Mouse (Mus musculus) midbrain, embryonic 10.5 days (tissue): ENCODE measurements around the gene Tmprss11a. TPM values are rescaled to one million over a fixed set of nuclear protein-coding genes. Genes with fewer than 3 reads are reported as not detected.
A peak's percentile ranks its signal among the peaks of the same experiment; 100 is the strongest.

Source experiments
- DNase-seq: peaks from one replicate; pipeline ENCODE4 v3.0.0-alpha.2; 2017; ENCODE audit warnings: low spot score
- H3K27ac ChIP-seq: fragments of 300-500 bp; sonication (generic); replicated peaks from 2 replicates; pipeline ENCODE4 v1.5.1; 2016; ENCODE audit warnings: mild to moderate bottlenecking
- H3K27me3 ChIP-seq: fragments of 300-500 bp; sonication (generic); 2 replicates; pipeline ENCODE4 v1.6.1; 2016; ENCODE audit warnings: low read depth, mild to moderate bottlenecking; ENCODE audit not compliant: poor library complexity, severe bottlenecking
- H3K36me3 ChIP-seq: fragments of 300-500 bp; sonication (generic); 2 replicates; pipeline ENCODE4 v1.6.1; 2016; ENCODE audit warnings: mild to moderate bottlenecking, moderate library complexity
- H3K4me1 ChIP-seq: fragments of 300-500 bp; sonication (generic); 2 replicates; pipeline ENCODE4 v1.6.1; 2016
- H3K4me3 ChIP-seq: fragments of 300-500 bp; sonication (generic); 2 replicates; pipeline ENCODE4 v1.5.1; 2016; ENCODE audit warnings: mild to moderate bottlenecking, moderate library complexity
- H3K9me3 ChIP-seq: fragments of 300-500 bp; sonication (generic); replicated peaks from 2 replicates; pipeline ENCODE4 v1.6.1; 2016; ENCODE audit warnings: mild to moderate bottlenecking
- WGBS: fragments of 180-500 bp; shearing (Covaris S2); methylation state at CpG from one replicate; pipeline ENCODE4 v1.1.7; 2016; 5-methylcytosine and 5-hydroxymethylcytosine counted together
- polyA plus RNA-seq: library from polyadenylated mRNA; unstranded; fragments of >200 nt; fragmentation: Nextera tagmentation; extraction: Ambion mirVana; gene quantifications from 2 replicates; pipeline ENCODE4 v1.2.1, GENCODE M21; 2016

The Tmprss11a gene
- not detected in 2 replicates for polyA plus RNA-seq

DNA sequence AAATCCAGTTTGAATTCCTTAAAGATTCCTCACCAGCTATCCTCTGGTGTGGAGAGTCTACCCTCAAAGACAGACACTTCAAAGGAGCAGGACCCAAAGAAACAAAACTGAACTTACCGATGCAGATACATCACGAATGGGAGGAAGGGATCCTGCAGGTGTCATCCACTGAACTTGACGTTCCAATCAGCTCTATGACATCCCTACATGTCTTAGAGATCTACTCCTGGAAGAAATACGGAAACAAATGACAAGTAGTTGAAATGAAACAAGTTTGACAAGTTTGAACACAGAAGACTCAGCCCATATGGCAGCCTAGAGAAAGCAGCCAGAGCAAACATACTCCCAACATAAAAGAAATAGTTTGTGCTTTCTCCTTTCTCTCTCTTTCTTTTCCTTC lies at the start of gene Tmprss11a:
Gene Tmprss11a, minus strand, starts transcription at position 101 of the 400 bp plus-strand sequence.
- no peak within 1 kb of the TSS for H3K4me3 ChIP-seq
- no peaks in the 10 kb centered on the region for H3K27me3 ChIP-seq
- 80% methylated on average over 4 of the region's 4 CpGs for WGBS
- H3K4me1 ChIP-seq = no peaks in the 10 kb centered on the region
- H3K36me3 ChIP-seq = no peaks in the 10 kb centered on the region
- H3K27ac ChIP-seq = no peak within 1 kb of the TSS
- H3K9me3 ChIP-seq = no peaks in the 10 kb centered on the region
- no peak for DNase-seq

DNA sequence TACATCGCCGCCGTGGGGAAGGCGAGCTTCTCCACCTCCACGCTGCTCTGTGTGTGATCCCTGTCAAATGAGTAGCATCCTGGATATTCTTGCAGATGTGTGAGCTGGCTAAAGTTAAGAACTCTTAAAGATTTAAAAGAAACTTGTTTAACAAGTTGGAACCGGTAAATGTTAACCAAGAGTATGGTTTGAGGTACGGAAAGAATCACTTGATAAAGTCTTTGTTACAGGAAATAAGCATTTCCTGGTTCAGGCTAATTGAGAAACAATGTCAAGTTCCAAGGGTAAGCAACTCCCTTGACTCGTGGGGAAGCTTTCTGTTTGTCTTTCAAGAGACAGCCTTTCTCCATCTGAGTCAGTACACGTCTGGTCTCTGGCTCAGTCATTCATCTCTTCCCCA lies 49.7 kb upstream of the Tmprss11a start, which contains the start of gene Tmprss11g:
Gene Tmprss11g, minus strand, starts transcription at position 101 of the 400 bp plus-strand sequence.
- Histone ChIP-seq H3K4me1 (no peaks in the 10 kb centered on the region), H3K27ac (no peak within 1 kb of the TSS), H3K9me3 (no peaks in the 10 kb centered on the region), H3K27me3 (no peaks in the 10 kb centered on the region), H3K4me3 (no peak within 1 kb of the TSS), H3K36me3 (no peaks in the 10 kb centered on the region)
- 85% methylated on average over 9 of the region's 9 CpGs for WGBS
- DNase-seq = no peak

DNA sequence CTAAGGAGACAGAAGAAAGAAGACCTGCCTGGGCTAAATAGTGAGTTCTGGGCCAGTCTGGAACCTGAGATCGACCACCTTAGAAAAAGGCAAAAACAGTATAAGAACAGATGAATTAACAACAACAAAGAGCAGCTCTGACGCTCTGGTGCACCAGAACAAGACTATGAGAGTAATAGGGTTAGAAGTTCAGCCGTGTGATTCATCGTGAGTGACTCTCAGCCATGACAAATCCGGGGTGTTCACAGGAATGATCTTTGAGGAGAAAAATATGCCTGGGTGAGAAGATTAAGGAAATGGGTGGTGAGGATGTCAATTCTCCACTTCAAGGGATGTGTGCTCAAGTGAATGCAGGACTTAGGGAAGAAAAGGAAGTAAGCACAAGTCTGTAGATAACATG lies 42.7 kb upstream of the Tmprss11a start:
- Histone ChIP-seq H3K36me3 (no peaks in the 10 kb centered on the region), H3K27ac (no peak overlapping the region), H3K4me3 (no peak overlapping the region), H3K27me3 (no peaks in the 10 kb centered on the region), H3K9me3 (no peaks in the 10 kb centered on the region), H3K4me1 (no peaks in the 10 kb centered on the region)
- DNase-seq = no peak
- 42% methylated on average over 5 of the region's 5 CpGs for WGBS

DNA sequence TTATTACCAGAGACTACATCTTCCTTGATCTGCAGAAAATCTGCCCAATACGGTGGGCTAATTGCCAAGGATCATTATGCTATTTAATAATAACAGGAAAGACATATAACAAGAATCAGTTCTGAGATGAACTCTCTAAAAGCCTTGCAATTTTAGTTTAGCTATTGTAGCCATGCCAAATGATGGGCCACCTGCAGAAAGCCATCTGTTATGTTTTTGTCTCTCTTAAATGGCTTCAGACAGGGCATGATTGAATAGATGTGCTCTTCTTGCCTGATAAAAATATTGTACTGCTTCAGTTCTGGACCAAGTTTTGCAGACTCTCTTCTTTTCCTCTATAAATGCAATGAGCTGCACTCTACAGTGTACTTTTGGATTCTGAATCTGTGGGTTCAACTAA lies 24.7 kb upstream of the Tmprss11a start:
- no peaks in the 10 kb centered on the region for H3K4me1 ChIP-seq
- H3K4me3 ChIP-seq = no peak overlapping the region
- no peak for DNase-seq
- no peaks in the 10 kb centered on the region for H3K9me3 ChIP-seq
- no peak overlapping the region for H3K27ac ChIP-seq
- no peaks in the 10 kb centered on the region for H3K27me3 ChIP-seq
- no peaks in the 10 kb centered on the region for H3K36me3 ChIP-seq
- WGBS = 82% methylated on average over 1 of the region's 1 CpGs

DNA sequence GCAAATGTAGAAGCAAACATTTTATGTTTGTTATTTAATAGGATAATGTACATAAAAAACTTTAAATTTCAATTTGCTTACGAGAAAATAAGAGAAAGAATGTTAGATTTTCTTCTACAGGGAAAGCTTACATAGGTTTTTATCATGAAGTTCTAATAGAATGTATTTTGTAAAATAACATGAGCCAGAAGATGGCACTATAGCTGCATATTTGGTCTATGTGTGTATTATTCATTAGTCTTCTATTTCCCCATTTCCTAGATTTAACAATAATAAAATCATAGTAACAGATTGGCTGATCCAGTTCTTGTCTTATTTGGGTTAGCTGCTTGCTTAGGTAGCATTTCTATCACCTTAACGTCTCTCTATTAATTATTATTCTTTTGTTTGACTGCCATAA lies 13.8 kb upstream of the Tmprss11a start:
- DNase-seq = no peak
- no peaks in the 10 kb centered on the region for H3K9me3 ChIP-seq
- no peaks in the 10 kb centered on the region for H3K4me1 ChIP-seq
- H3K27me3 ChIP-seq = no peaks in the 10 kb centered on the region
- no peak overlapping the region for H3K27ac ChIP-seq
- H3K36me3 ChIP-seq = no peaks in the 10 kb centered on the region
- no peak overlapping the region for H3K4me3 ChIP-seq
- WGBS = 78% methylated on average over 2 of the region's 2 CpGs

DNA sequence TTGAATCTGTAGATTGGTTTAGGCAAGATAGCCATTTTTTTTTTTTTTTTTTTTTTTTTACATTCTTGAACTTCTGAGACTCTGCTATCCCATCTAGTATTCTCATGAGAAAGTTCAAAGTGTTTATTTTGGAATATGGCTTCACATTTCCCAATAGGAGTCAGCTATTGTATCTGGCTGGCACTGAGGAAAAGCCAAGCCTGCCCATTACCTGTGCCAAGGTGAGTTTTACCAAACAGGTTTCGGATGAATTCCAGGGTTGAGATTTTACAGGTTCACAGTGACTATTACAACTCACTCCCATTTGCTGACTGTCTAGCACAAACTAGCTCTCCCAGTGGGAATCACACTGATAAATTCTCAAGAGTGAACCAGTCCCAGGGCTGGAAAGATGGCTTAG lies 13.2 kb upstream of the Tmprss11a start:
- Histone ChIP-seq H3K27me3 (no peaks in the 10 kb centered on the region), H3K4me3 (no peak overlapping the region), H3K9me3 (no peaks in the 10 kb centered on the region), H3K4me1 (no peaks in the 10 kb centered on the region), H3K27ac (no peak overlapping the region), H3K36me3 (no peaks in the 10 kb centered on the region)
- no peak for DNase-seq
- WGBS = 91% methylated on average over 1 of the region's 1 CpGs

DNA sequence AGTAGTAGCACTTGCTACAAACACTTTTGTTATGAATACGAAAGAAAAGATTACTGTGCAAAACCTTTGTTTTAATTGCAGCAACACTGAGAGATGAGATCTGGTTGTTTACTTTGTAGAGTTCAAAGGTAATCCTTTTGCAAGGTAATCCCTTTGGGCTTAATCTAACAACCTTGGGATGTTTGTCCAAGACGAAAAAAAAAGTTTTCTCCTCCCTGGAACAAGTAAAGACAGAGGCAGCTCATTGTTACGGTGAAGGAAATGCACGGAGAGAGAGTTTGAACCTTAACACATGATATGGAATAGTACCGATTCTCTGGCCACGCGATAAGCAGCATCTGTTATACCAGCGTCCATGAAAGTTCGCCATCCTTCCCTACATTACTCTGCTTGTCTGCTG lies 5.1 kb upstream of the Tmprss11a start:
- WGBS = 80% methylated on average over 9 of the region's 9 CpGs
- H3K27me3 ChIP-seq = no peaks in the 10 kb centered on the region
- no peak for DNase-seq
- H3K9me3 ChIP-seq = no peaks in the 10 kb centered on the region
- H3K4me1 ChIP-seq = no peaks in the 10 kb centered on the region
- H3K36me3 ChIP-seq = no peaks in the 10 kb centered on the region
- no peak overlapping the region for H3K27ac ChIP-seq
- H3K4me3 ChIP-seq = no peak overlapping the region

DNA sequence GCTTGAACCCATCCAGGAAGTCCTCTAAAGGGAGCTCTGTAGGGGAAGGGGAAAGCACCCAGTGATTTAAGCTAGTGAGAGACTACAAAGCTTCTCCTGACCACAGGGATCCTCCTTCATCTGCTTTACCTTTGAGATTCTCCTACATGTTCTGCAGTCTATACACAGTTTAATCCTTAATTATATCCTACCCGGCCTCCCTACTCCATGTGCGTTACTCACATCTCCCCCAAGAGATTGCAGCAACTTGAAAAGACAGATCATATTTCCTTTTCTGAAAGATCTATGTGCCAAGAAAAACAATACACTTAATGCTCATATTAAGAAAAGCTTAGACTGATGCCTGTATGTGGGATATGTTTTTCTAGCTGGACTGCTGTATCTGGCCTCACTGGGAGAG lies 29.5 kb downstream of the Tmprss11a start:
- Histone ChIP-seq H3K4me3 (no peak overlapping the region), H3K4me1 (no peaks in the 10 kb centered on the region), H3K27me3 (no peaks in the 10 kb centered on the region), H3K27ac (no peak overlapping the region), H3K36me3 (no peaks in the 10 kb centered on the region), H3K9me3 (no peaks in the 10 kb centered on the region)
- no peak for DNase-seq
- 78% methylated on average over 2 of the region's 2 CpGs for WGBS

DNA sequence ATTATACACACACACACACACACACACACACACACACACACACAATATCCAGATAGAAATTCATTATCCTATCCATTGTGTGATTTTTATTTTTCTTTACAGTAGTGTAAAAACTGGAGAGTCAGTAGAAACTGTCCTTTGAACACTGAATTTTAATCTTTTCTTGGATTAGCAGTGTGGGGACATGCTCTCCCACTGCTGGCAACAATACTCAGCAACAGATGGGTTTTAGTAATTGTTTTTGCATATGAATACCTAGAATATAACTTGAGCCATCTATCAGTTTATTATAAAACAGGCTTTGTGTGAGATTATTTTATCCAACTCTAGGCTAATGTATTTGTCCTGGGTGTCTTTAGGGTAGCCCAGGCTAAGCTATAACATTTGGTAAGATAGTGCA lies 30.2 kb downstream of the Tmprss11a start:
- Histone ChIP-seq H3K27ac (no peak overlapping the region), H3K4me1 (no peaks in the 10 kb centered on the region), H3K36me3 (no peaks in the 10 kb centered on the region), H3K4me3 (no peak overlapping the region), H3K9me3 (no peaks in the 10 kb centered on the region), H3K27me3 (no peaks in the 10 kb centered on the region)
- DNase-seq = no peak

DNA sequence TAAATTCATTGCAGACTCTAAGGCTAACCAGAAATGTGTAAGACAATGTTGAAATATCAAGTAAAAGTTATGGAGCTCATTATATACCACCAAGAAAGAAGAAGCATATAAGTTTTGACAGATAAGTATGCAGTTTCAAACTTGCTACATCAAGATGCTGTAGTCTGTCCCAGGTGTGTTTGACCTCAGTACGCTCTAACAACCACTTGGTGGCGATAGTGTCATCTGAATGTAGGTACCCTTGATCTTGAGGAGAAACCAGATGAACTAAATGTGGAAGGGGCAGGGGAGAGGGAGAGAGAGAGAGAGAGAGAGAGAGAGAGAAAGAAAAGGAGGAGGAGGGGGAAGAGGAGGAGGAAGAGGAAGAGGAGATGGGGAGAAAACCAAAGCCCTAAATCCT lies 36.1 kb downstream of the Tmprss11a start:
- Histone ChIP-seq H3K27ac (no peak overlapping the region), H3K4me3 (no peak overlapping the region), H3K4me1 (no peaks in the 10 kb centered on the region), H3K9me3 (no peaks in the 10 kb centered on the region), H3K27me3 (no peaks in the 10 kb centered on the region), H3K36me3 (no peaks in the 10 kb centered on the region)
- 8% methylated on average over 2 of the region's 2 CpGs for WGBS
- DNase-seq = no peak

DNA sequence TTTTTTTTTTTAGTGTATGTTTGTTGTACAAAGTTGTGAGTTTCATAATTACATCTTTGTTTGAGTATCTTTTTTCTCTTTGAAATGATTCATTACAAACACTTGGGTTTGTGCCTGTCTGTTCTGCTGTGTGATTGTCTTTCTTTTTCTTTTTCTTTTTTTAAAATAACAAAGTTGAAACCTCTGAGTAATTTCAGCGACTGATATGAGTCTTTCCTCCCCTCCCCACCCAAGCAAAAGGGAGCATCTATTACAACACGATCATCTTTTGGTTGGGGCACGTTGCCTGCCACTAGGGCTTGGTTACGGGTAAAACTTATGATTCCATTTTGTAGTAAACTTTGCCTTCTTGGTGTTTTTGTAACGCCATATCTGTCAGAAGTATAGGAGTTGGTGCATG lies 37.7 kb downstream of the Tmprss11a start:
- H3K36me3 ChIP-seq = no peaks in the 10 kb centered on the region
- H3K4me3 ChIP-seq = no peak overlapping the region
- H3K27ac ChIP-seq = no peak overlapping the region
- 70% methylated on average over 5 of the region's 5 CpGs for WGBS
- H3K4me1 ChIP-seq = no peaks in the 10 kb centered on the region
- no peaks in the 10 kb centered on the region for H3K9me3 ChIP-seq
- H3K27me3 ChIP-seq = no peaks in the 10 kb centered on the region
- DNase-seq = no peak

DNA sequence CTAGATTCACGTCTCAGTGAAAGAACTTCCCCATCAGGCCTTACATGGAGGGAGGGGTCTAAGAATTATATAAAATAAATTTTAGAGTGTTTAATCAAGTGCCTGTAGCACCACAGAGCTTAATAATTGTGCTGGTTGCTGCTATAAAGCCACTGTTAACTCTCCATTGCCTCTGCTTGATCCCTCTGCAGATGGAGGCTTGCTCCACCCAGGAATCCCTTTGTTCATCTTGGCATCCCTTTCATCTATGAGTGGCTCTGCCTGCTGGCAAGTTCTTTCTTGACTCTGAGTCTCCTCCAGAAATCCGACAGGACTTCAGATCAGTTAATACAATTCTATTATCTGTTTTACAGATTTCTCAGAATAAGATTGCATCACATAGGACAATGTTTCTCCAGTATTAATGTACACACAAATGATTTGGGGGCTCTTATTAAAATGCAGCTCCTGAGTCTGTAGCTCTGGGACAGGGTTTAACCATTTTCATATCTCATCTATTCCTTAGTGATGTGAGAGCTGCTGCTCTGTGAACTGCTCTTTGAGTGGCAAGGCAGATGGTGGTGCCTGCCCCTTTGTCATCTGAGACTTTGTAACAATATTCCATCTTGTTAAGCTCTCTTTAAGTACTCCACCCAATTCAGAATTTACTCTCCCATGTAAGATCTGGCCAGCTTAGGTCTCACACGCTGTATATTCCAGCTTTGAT lies 47.3 kb downstream of the Tmprss11a start:
- Histone ChIP-seq H3K27ac (peak overlapping the region; percentile 49; the same call in 1 of the 2 replicates), H3K9me3 (no peaks in the 10 kb centered on the region), H3K4me1 (peaks cover 14% of the 10 kb centered on the region), H3K36me3 (no peaks in the 10 kb centered on the region), H3K4me3 (no peak overlapping the region), H3K27me3 (no peaks in the 10 kb centered on the region)
- WGBS = 42% methylated on average over 3 of the region's 3 CpGs
- peak; percentile 17 for DNase-seq

DNA sequence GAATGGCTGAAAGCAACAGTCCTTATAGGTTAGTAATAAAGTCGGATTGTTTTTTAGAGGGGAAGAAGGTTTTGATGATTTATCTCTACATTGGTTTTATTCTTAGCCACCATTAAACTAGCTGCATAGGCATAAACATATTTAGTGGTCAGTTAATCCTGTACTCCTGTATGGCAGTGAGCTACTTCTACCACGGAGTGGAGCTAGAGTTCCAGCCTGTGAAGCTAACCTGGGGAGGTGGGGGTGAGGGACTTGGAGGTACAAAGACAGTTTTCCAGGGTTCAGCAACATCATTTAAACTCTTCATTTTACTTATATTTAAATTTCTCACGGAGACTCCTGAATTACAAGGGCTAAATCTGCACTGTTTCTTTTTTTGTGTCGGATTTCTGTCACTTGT lies 49.3 kb downstream of the Tmprss11a start:
- H3K4me1 ChIP-seq = peaks cover 14% of the 10 kb centered on the region
- no peaks in the 10 kb centered on the region for H3K36me3 ChIP-seq
- DNase-seq = no peak
- H3K27me3 ChIP-seq = no peaks in the 10 kb centered on the region
- no peak overlapping the region for H3K27ac ChIP-seq
- H3K4me3 ChIP-seq = no peak overlapping the region
- 15% methylated on average over 4 of the region's 4 CpGs for WGBS
- no peaks in the 10 kb centered on the region for H3K9me3 ChIP-seq

DNA sequence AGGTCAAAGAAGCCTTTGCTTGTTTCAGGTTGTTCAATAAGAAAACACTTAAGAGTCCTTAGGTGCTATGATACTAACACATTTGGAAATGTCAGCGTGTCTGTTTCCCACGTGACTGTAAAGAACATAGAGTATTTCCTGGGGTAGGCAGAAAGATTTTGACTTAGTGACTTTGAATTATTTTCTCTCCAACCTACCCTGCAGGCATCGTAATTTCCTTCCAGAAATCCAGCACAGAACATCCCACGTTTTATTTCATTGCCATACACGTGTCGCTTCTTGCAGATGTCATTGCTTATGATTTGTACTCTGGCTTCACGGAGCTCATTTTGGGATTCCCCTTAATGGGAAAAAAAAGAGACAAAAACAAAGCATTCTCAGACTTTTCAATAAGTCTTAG lies 54.5 kb downstream of the Tmprss11a start:
- DNase-seq = no peak
- Histone ChIP-seq H3K27me3 (no peaks in the 10 kb centered on the region), H3K36me3 (no peaks in the 10 kb centered on the region), H3K4me1 (no peaks in the 10 kb centered on the region), H3K4me3 (no peak overlapping the region), H3K9me3 (no peaks in the 10 kb centered on the region), H3K27ac (no peak overlapping the region)
- 88% methylated on average over 7 of the region's 7 CpGs for WGBS
